Mouse (Mus musculus): ENCODE measurements around the gene Sulf2.

DNA sequence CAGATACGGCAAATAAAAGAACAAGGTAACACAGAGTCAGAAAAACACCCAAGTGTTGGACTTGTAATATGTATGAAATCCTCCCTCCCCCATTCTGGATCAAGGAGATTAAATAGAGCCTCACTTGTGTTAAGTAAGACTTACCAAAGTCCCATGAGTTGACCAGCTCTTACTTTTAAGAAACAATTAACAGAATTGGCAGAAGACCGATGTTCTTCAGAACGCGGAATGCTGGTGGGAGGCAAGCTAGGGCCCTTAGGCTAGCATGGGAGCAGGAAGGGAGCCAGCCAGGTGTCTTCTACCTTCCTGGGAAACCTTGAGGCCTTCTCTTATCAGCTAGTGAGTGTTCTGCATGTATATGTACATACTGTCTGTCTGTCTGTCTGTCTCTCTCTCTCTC, 107.5 kb downstream of the Sulf2 start:
- TF ChIP-seq CTCF (IDR thresholded peaks at IDR 0.05; ENCODE audit: control insufficient read depth, insufficient read depth, low read length) (no peak), POLR2A (IDR thresholded peaks at IDR 0.05; ENCODE audit: borderline replicate concordance, control insufficient read depth, low read depth, low read length) (no peak)
